Mouse (Mus musculus) adrenal gland, postnatal 10 days (tissue): ENCODE results near the gene Atp13a4. TPM values are rescaled to one million over a fixed set of nuclear protein-coding genes. Genes with fewer than 3 reads are reported as not detected.

Experiments used
- DNase-seq: peaks from one replicate; pipeline ENCODE4 v3.0.0; 2021; ENCODE audit warnings: mixed read lengths
- long read RNA-seq, 2 experiments: library from polyadenylated mRNA; stranded (forward); transcript quantifications; one replicate each; pipeline ENCODE4 v2.0.0; 2021
- total RNA-seq, 2 experiments: library from RNA; stranded (reverse); gene quantifications; 2 replicates each; pipeline ENCODE4 v1.2.3; 2021

Atp13a4 gene
- under 1 TPM in 1 of 2 experiments, not detected in 1; 0.42 TPM for total RNA-seq
- long read RNA-seq, experiment 1, result 0 reads
- long read RNA-seq, experiment 2, result 0 reads

GRCm38 (mm10) chr16:29544829-29545228 is at the start of gene Atp13a4:
Atp13a4 (minus strand) TSS chr16:29544864.
- peak; percentile 30 for DNase-seq

- peak; percentile 10 for DNase-seq
Observed at GRCm38 (mm10) chr16:29592171-29592570, 47.5 kb upstream of the Atp13a4 start.

- DNase-seq, result no peak
Observed at GRCm38 (mm10) chr16:29579787-29580176, 35.1 kb upstream of the Atp13a4 start.

- DNase-seq, result peak; percentile 98
Observed at GRCm38 (mm10) chr16:29579167-29579786, 34.6 kb upstream of the Atp13a4 start, which contains the start of gene Opa1. Opa1 (plus strand) TSS chr16:29579334.

GRCm38 (mm10) chr16:29575620-29576019 is 31.0 kb upstream of the Atp13a4 start:
- peak; percentile 9 for DNase-seq

GRCm38 (mm10) chr16:29574013-29574412 is 29.3 kb upstream of the Atp13a4 start:
- DNase-seq, result no peak

- peak; percentile 64 for DNase-seq
Observed at GRCm38 (mm10) chr16:29560869-29561268, 16.2 kb upstream of the Atp13a4 start.

GRCm38 (mm10) chr16:29560454-29560853 is 15.8 kb upstream of the Atp13a4 start:
- DNase-seq, result peak; percentile 13

GRCm38 (mm10) chr16:29559667-29560066 is 15.0 kb upstream of the Atp13a4 start:
- no peak for DNase-seq

- no peak for DNase-seq
Observed at GRCm38 (mm10) chr16:29541261-29541683, 3.4 kb downstream of the Atp13a4 start.

GRCm38 (mm10) chr16:29539906-29540305 is 4.8 kb downstream of the Atp13a4 start:
- no peak for DNase-seq

GRCm38 (mm10) chr16:29536411-29537204 is 8.1 kb downstream of the Atp13a4 start:
- DNase-seq, result no peak

- no peak for DNase-seq
Observed at GRCm38 (mm10) chr16:29535866-29536265, 8.8 kb downstream of the Atp13a4 start.

GRCm38 (mm10) chr16:29533641-29534040 is 11.0 kb downstream of the Atp13a4 start:
- peak; percentile 14 for DNase-seq

- DNase-seq, result no peak
Observed at GRCm38 (mm10) chr16:29527085-29527484, 17.6 kb downstream of the Atp13a4 start.

GRCm38 (mm10) chr16:29526585-29526984 is 18.1 kb downstream of the Atp13a4 start:
- no peak for DNase-seq

- no peak for DNase-seq
Observed at GRCm38 (mm10) chr16:29512495-29512894, 32.2 kb downstream of the Atp13a4 start.

GRCm38 (mm10) chr16:29510743-29511142 is 33.9 kb downstream of the Atp13a4 start:
- DNase-seq, result no peak

- DNase-seq, result no peak
Observed at GRCm38 (mm10) chr16:29509881-29510280, 34.8 kb downstream of the Atp13a4 start.

- DNase-seq, result no peak
Observed at GRCm38 (mm10) chr16:29504671-29505070, 40.0 kb downstream of the Atp13a4 start.

GRCm38 (mm10) chr16:29504198-29504597 is 40.5 kb downstream of the Atp13a4 start:
- no peak for DNase-seq

GRCm38 (mm10) chr16:29491031-29491430 is 53.6 kb downstream of the Atp13a4 start:
- DNase-seq, result no peak

- no peak for DNase-seq
Observed at GRCm38 (mm10) chr16:29481439-29481838, 63.2 kb downstream of the Atp13a4 start.
